Mouse (Mus musculus): Measurements from ENCODE around the gene Kifc5b.

DNA sequence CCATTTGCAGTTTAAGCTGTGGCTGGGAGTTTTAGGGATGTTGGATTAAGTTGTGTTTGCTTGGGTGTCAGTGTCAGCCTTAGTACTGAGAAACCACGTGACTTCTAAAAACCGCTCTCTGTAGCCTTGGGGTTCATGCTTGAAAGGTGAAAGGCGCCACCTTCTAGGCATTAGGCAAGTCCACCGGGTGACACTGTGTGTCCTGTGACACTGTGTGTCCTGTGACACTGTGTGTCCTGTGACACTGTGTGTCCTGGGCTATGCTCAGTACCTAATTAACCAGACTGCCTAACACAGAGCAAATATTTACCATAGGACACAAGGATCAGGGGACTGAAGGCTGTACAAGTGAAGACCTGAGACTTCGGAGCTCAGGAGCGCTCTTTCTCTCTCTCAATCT is 33.3 kb upstream of the Kifc5b start:
- TF ChIP-seq CTCF (IDR thresholded peaks at IDR 0.05; ENCODE audit: borderline replicate concordance, control insufficient read depth, extremely low read depth, insufficient read depth, low read length, poor library complexity) (no peak), POLR2A (IDR thresholded peaks at IDR 0.05; ENCODE audit: control insufficient read depth, extremely low read depth, insufficient read depth, low read length, poor library complexity) (no peak)
